19 mouse cellular contexts compared by ENCODE assay signal in the genomic region with DNA sequence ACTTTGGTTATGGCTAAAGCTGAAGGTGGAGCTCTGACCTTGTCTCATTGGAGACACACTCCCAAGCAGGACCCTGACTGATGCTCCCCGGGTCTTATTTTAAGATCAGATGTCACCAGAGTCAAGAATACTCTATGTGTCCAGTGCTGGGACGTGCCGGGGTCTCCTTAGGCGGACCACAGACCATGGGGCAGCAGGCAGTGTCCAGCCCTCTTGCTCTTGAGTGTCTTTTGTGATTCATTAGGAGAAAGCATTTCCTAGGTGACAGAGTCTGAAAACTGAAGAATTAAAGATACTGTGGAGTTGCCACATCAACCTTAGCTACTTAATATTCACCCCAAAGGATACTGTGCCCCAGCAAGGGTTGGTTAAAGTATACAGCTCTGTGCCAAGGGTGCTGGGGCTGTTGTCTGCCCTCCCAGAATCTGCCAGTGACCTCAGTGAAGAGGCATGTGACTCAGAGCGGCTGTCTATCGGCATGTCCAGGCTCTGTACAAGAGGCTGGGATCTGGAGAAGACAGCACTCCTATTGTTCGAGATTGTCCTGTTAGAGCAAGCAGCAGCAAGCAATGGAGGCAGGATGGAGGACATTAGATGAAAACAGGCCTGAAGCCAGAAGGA. TPM values are rescaled to one million over a fixed set of nuclear protein-coding genes. Genes with fewer than 3 reads are reported as not detected.
DNase-seq lines count a peak whose midpoint lies in the region; ATAC-seq and TF ChIP-seq lines count a peak whose summit lies in the region.
"Had no signal": no experiment of that assay in that cellular context is flagged by ENCODE, and none has a peak within 500 bp of the region (broad histone marks: within the 10 kb centered on the region; RNA-seq: fewer than 3 reads in every experiment).

No protein-coding gene starts in this region.

- peak; percentile 92 for DNase-seq in heart, adult 11 months
- no peak for DNase-seq in heart, postnatal 4 days
- DNase-seq in hindbrain, postnatal 0 days (ENCODE audit: low spot score), result no peak
- DNase-seq in spleen, adult 12 weeks (ENCODE audit: low spot score), result no peak
- DNase-seq: cerebellum, adult 11 months; gastrocnemius, postnatal 36 days; kidney, adult 9 months; thymus, adult 18-20 months had no signal

- TF ChIP-seq CTCF in hindbrain, postnatal 0 days (IDR thresholded peaks at IDR 0.05; ENCODE audit: low read depth), result no peak
- no peak for TF ChIP-seq CTCF in C2C12 (IDR thresholded peaks at IDR 0.05; ENCODE audit: control insufficient read depth, insufficient read depth, insufficient read length)

- no peak overlapping the region for H3K4me2 ChIP-seq in hindbrain, postnatal 0 days (ENCODE audit: low read depth, low read length)
- H3K4me2 ChIP-seq in hindbrain, embryonic 13.5 days, result no peak overlapping the region
- H3K4me2 ChIP-seq in heart, embryonic 15.5 days, result no peak overlapping the region
- H3K4me2 ChIP-seq in liver, embryonic 12.5 days, result no peak overlapping the region
- H3K4me2 ChIP-seq: embryonic facial prominence, embryonic 12.5 days had no signal

- no peak overlapping the region for H3K27ac ChIP-seq in hindbrain, postnatal 0 days
- no peak overlapping the region for H3K27ac ChIP-seq in hindbrain, embryonic 13.5 days
- peak overlapping the region; percentile 53 for H3K27ac ChIP-seq in heart, embryonic 15.5 days
- no peak overlapping the region for H3K27ac ChIP-seq in liver, embryonic 12.5 days
- H3K27ac ChIP-seq: embryonic facial prominence, embryonic 12.5 days; left cerebral cortex, adult 2 months; liver, embryonic 14.5 days had no signal

- no peaks in the 10 kb centered on the region for H3K79me2 ChIP-seq in C2C12 (ENCODE audit: control insufficient read depth, insufficient read depth)

- H3K27me3 ChIP-seq in hindbrain, postnatal 0 days (ENCODE audit: insufficient read depth, low read length), result no peaks in the 10 kb centered on the region
- H3K27me3 ChIP-seq in hindbrain, embryonic 13.5 days, result no peaks in the 10 kb centered on the region
- H3K27me3 ChIP-seq in C2C12 (ENCODE audit: control insufficient read depth, insufficient read depth, insufficient read length), result no peaks in the 10 kb centered on the region
- H3K27me3 ChIP-seq in heart, embryonic 15.5 days, result no peaks in the 10 kb centered on the region
- 0 out of 2 replicates have a peak, but pooled peaks cover 6% of the 10 kb centered on the region for H3K27me3 ChIP-seq in liver, embryonic 12.5 days (replicated peaks)
- H3K27me3 ChIP-seq: embryonic facial prominence, embryonic 12.5 days had no signal

- no peaks in the 10 kb centered on the region for H3K4me1 ChIP-seq in hindbrain, postnatal 0 days (ENCODE audit: insufficient read depth, low read length)
- H3K4me1 ChIP-seq in hindbrain, embryonic 13.5 days (replicated peaks), result 0 out of 2 replicates have a peak, but pooled peaks cover 5% of the 10 kb centered on the region
- H3K4me1 ChIP-seq in heart, embryonic 15.5 days (replicated peaks), result peaks cover 11% of the 10 kb centered on the region
- H3K4me1 ChIP-seq in liver, embryonic 12.5 days, result no peaks in the 10 kb centered on the region
- H3K4me1 ChIP-seq: embryonic facial prominence, embryonic 12.5 days had no signal

- WGBS in hindbrain, postnatal 0 days, result 48% methylated on average over 7 of the region's 7 CpGs
- WGBS in hindbrain, embryonic 13.5 days, result 68% methylated on average over 7 of the region's 7 CpGs
- 62% methylated on average over 7 of the region's 7 CpGs for WGBS in heart, embryonic 15.5 days
- WGBS in liver, embryonic 12.5 days (ENCODE audit: insufficient replicate concordance), result 72% methylated on average over 7 of the region's 7 CpGs

- H3K4me3 ChIP-seq in hindbrain, postnatal 0 days (ENCODE audit: low read length), result no peak overlapping the region
- no peak overlapping the region for H3K4me3 ChIP-seq in hindbrain, embryonic 13.5 days
- no peak overlapping the region for H3K4me3 ChIP-seq in C2C12 (ENCODE audit: insufficient read depth, poor library complexity, severe bottlenecking)
- H3K4me3 ChIP-seq in heart, embryonic 15.5 days, result no peak overlapping the region
- no peak overlapping the region for H3K4me3 ChIP-seq in liver, embryonic 12.5 days
- H3K4me3 ChIP-seq: embryonic facial prominence, embryonic 12.5 days; left cerebral cortex, adult 2 months had no signal

- no peaks in the 10 kb centered on the region for H3K36me3 ChIP-seq in hindbrain, postnatal 0 days (ENCODE audit: insufficient read depth, low read length)
- H3K36me3 ChIP-seq in hindbrain, embryonic 13.5 days, result no peaks in the 10 kb centered on the region
- no peaks in the 10 kb centered on the region for H3K36me3 ChIP-seq in C2C12 (ENCODE audit: control insufficient read depth, insufficient read depth)
- peaks cover 41% of the 10 kb centered on the region for H3K36me3 ChIP-seq in heart, embryonic 15.5 days
- no peaks in the 10 kb centered on the region for H3K36me3 ChIP-seq in liver, embryonic 12.5 days
- H3K36me3 ChIP-seq: embryonic facial prominence, embryonic 12.5 days; G1E had no signal

- H3ac ChIP-seq in C2C12 (ENCODE audit: control insufficient read depth, insufficient read length, low read depth), result peak overlapping the region; percentile 7

- H3K9ac ChIP-seq in hindbrain, postnatal 0 days (replicated peaks; ENCODE audit: low read length), result no peak overlapping the region
- H3K9ac ChIP-seq in hindbrain, embryonic 13.5 days, result no peak overlapping the region
- H3K9ac ChIP-seq in heart, embryonic 15.5 days, result no peak overlapping the region
- H3K9ac ChIP-seq in liver, embryonic 12.5 days, result no peak overlapping the region
- H3K9ac ChIP-seq: embryonic facial prominence, embryonic 12.5 days; liver, embryonic 14.5 days had no signal

- H3K9me3 ChIP-seq in hindbrain, postnatal 0 days (ENCODE audit: low read length), result no peaks in the 10 kb centered on the region
- no peaks in the 10 kb centered on the region for H3K9me3 ChIP-seq in hindbrain, embryonic 13.5 days
- no peaks in the 10 kb centered on the region for H3K9me3 ChIP-seq in heart, embryonic 15.5 days (replicated peaks)
- no peaks in the 10 kb centered on the region for H3K9me3 ChIP-seq in liver, embryonic 12.5 days (replicated peaks)
- H3K9me3 ChIP-seq: embryonic facial prominence, embryonic 12.5 days; G1E had no signal

- peak; percentile 90 for ATAC-seq in hindbrain, postnatal 0 days
- ATAC-seq in hindbrain, embryonic 13.5 days (ENCODE audit: low FRiP score), result no peak
- 0 out of 2 replicates have a peak, but pooled peaks have one; percentile 55 for ATAC-seq in heart, embryonic 15.5 days (replicated peaks; ENCODE audit: insufficient number of reproducible peaks, insufficient read depth, low FRiP score, low read depth)
- no peak for ATAC-seq in liver, embryonic 12.5 days
- ATAC-seq: inflammation-experienced regulatory T-cells, adult 6 months; lung, postnatal 0 days had no signal

- no peaks in the 10 kb centered on the region for H3K79me3 ChIP-seq in C2C12 (ENCODE audit: low read depth)

TF ChIP-seq in C2C12, 6 proteins besides CTCF, POLR2A, EP300 and RAD21:
- TF ChIP-seq FOSL1 (IDR thresholded peaks at IDR 0.05; ENCODE audit: insufficient read depth, low read length, poor library complexity, severe bottlenecking), result no peak
- peak; percentile 69 for TF ChIP-seq USF1 (IDR thresholded peaks at IDR 0.05; ENCODE audit: low read depth)
- TF ChIP-seq CEBPB (IDR thresholded peaks at IDR 0.05; ENCODE audit: low read depth), result no peak

RNA-seq across cellular contexts. Expression of gene Casq2, which starts 25.9 kb away (rescaled TPM):
- 100 to 1,000 TPM; 914 to 961 TPM for total RNA-seq in heart, postnatal 4 days (2021)
- 1.4 and 2.0 TPM in 2 replicates for total RNA-seq in hindbrain, postnatal 0 days (2014; rRNA removed)
- 0.56 and 0.92 TPM in 2 replicates for polyA plus RNA-seq in hindbrain, postnatal 0 days (2015; fragmentation: Nextera tagmentation; extraction: Ambion mirVana)
- polyA plus RNA-seq in hindbrain, embryonic 13.5 days (2015; fragmentation: Nextera tagmentation; extraction: Ambion mirVana), result 0.97 and 1.1 TPM in 2 replicates
- 0.64 TPM for polyA plus RNA-seq in C2C12 (2012; fragmentation: generic; extraction: Trizol)
- polyA plus RNA-seq in heart, embryonic 15.5 days (2015; fragmentation: Nextera tagmentation; extraction: Ambion mirVana), result 489 and 565 TPM in 2 replicates
- 0.60 and 0.98 TPM in 2 replicates for polyA plus RNA-seq in liver, embryonic 12.5 days (2016; fragmentation: Nextera tagmentation; extraction: Ambion mirVana)
- total RNA-seq: megakaryocyte, adult 5-6 weeks had no signal
- polyA plus RNA-seq: G1E; inflammation-experienced regulatory T-cells, adult 6 months had no signal

Comparison
In these comparisons a context has a peak if more than half of its experiments do, and no peak if none do; other contexts are left out.
1. ATAC-seq: peak in hindbrain, postnatal 0 days (single experiment) and heart, embryonic 15.5 days (single experiment); none in hindbrain, embryonic 13.5 days (single experiment) and liver, embryonic 12.5 days (single experiment).
2. RNA of gene Casq2, which starts 25.9 kb away (polyA plus RNA-seq): 489 to 565 TPM in heart, embryonic 15.5 days; 0.97 to 1.1 TPM in hindbrain, embryonic 13.5 days, 0.64 TPM in C2C12 (single experiment), 0.60 to 0.98 TPM in liver, embryonic 12.5 days and 0.56 to 0.92 TPM in hindbrain, postnatal 0 days; every median in the first group is over 100 times any median in the second.